Mouse (Mus musculus) erythroblast, adult 5-6 weeks (primary cell): ENCODE measurements around the gene Hoxd3. TPM values are rescaled to one million over a fixed set of nuclear protein-coding genes. Genes with fewer than 3 reads are reported as not detected.

Experiments
- ATAC-seq: replicated peaks from 2 replicates; pipeline ENCODE4 v1.8.0; 2016; ENCODE audit warnings: moderate number of reproducible peaks, mild to moderate bottlenecking, moderate TSS enrichment, inconsistent platforms; ENCODE audit not compliant: poor library complexity, low FRiP score, severe bottlenecking
- total RNA-seq, 2 experiments: library from RNA; stranded (forward) in 1 of 2; stranded (reverse) in 1 of 2; fragments of 150-400 nt in 1 of 2; fragments of 200-764, 138-1000 nt in 1 of 2; gene quantifications; 2 replicates each; pipeline versions ENCODE4 v1.2.3 to v1.2.4; 2015 to 2017; ENCODE audit warnings: low replicate concordance in 2 of 2

Hoxd3 gene
- total RNA-seq, 2 experiments from 2014 or later, result not detected

- ATAC-seq, result no peak
These were observed 7.9 kb upstream of the Hoxd3 start for GRCm38 (mm10) chr2:74703720-74704392.

DNA sequence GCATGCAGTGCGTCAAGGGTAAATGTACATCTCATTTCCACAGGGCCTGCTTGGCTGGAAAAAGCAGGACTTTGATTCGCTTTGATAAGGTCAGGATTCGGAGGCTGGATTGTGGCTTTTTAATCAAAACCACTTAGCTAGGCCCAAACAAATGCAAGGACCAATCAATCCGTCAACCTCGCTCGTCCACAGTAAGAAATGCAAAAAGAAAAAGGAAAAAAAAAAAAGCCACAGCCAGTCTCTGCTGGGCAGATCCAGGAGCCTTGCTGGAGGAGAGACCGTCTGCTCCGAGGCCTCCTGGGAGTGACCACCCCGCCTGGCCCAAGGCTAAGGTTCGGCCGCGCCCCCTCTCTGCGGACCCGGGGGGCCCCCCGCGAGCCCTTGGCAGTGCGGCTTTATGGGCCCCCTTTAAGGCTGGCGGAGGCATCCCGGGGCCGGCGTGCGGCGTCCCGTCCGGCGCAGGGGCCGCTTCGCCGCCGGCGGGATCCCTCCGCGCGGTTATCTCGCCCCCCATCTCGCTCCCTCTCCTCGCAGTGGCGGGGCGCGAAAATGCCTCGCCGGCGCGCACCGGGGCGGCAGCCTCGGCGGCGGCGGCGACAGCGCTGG, 7.2 kb upstream of the Hoxd3 start, which contains the start of gene Hoxd8:
Gene Hoxd8, plus strand, starts transcription at position 223 of the 606 bp plus-strand sequence.
- ATAC-seq, result no peak

DNA sequence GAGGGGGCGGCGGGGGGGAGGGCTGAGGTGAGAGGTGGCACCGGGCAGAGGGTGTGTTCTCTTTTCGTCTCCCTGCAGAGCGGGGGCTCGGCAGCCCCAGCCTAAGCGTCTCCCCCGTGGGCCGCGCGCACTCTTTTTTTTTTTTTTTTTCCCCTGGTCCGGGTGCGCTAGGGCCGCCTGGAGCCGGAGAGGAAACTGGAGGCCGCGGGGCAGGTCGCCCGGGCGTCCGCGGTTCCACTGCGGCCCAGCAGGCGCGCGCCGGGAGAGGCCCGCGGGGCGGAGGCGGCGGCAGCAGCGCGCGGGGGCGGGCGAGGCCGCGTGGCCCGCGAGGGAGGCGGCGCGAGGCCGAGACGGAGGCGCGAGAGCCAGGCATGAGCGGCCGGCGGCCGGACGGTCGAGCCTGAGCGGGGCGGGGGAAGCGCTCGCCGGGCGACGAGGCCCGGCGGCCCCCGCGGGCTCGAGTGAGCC, 6.7 kb upstream of the Hoxd3 start:
- ATAC-seq, result no peak

- ATAC-seq, result no peak
These were observed 6.1 kb upstream of the Hoxd3 start for GRCm38 (mm10) chr2:74705467-74706089.

DNA sequence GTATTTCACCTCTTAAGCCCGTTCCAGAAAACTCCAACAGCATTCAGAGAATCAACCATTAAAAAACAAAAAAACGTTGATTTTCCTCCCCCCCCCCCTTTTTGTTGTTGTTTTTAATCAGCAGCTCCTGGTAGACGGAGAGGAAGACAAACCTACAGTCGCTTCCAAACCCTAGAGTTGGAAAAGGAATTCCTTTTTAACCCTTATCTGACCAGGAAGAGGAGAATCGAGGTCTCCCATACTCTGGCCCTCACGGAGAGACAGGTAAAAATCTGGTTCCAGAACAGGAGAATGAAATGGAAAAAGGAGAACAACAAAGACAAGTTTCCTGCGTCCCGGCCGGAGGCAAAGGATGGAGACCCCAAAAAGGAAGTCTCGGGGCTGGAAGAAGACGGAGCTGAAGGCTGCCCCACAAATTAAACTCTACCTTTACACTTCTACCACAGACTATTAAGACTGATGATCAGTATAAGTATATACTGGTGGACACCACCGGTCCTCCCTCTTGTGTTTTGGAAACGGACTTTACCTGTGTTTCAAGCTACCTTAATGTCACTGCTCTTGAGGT, 5.2 kb upstream of the Hoxd3 start:
- ATAC-seq, result no peak

- ATAC-seq, result no peak
These were observed 4.1 kb upstream of the Hoxd3 start for GRCm38 (mm10) chr2:74707599-74707998.

DNA sequence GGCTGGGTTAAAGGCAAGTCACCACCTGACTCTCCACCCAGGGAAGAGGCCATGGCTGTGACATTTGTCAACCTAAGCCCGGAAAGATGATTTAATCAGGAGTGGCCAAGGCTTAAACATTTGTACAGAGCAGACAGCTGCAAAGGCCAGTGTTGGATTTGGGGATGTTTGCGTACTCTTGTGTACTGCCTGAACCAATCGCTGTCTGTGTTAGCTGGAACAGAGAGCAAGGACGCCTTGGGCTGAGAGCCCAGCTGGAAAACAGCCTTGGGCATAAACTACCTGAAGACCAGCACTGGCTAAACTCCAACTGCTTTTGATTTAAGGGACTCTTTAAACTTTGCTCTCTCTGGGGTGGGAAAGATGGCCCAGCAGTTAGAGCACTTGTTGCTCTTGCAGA, 3.1 kb upstream of the Hoxd3 start:
- no peak for ATAC-seq

- no peak for ATAC-seq
These were observed 2.0 kb upstream of the Hoxd3 start for GRCm38 (mm10) chr2:74709465-74710419.

- no peak for ATAC-seq
These were observed 691 bp upstream of the Hoxd3 start for GRCm38 (mm10) chr2:74710929-74711543.

- no peak for ATAC-seq
These were observed 1.8 kb downstream of the Hoxd3 start for GRCm38 (mm10) chr2:74713239-74714150.

DNA sequence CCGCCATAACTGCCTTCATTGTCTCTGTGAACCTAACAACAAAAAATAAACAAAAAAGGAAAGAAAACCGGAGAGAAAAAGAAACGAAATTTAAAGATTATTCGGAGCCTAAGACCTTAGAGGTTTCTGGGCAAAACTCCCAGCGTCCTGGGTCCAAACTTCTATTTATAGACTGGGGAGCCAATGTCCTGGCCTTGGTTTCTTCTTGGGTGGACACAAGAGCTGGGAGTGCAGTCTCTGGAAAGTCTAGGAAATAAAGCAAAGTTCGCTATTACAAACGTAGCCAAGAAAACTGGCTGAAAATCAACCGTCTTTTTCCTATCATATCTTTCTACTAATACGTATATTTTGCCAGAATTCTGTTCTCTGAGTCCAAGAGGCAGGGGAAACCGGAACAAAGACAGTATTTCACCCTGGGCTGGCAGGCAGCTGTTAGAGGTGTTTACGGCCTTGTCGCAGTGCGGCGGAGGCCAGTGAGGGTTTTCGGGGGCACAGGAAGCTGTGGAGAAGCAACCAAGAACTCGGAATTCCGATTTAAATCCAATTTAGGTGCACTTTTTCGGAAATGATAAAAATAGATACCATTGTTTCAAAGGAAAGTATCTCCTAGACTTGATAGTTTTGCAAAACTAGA, 2.5 kb downstream of the Hoxd3 start:
- ATAC-seq, result no peak

DNA sequence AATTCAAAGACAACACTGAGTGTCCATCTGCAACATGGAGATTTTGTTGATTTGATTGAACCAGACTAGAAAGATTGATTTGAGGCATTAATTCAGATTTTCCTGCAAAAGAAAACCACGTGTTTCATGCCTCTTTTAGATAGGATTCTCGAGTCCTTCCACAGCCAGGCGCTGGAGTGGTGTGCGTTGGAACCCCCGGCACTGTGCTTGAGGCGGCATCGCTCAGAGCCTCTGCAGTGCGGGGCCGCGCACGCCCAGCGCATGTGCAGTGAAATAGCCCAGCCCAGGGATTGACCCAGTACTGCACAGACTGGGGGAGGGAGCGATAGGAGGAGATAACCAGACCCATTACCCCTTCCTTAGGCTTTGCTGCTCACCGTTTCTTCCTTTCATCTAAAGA, 3.2 kb downstream of the Hoxd3 start:
- ATAC-seq, result no peak

DNA sequence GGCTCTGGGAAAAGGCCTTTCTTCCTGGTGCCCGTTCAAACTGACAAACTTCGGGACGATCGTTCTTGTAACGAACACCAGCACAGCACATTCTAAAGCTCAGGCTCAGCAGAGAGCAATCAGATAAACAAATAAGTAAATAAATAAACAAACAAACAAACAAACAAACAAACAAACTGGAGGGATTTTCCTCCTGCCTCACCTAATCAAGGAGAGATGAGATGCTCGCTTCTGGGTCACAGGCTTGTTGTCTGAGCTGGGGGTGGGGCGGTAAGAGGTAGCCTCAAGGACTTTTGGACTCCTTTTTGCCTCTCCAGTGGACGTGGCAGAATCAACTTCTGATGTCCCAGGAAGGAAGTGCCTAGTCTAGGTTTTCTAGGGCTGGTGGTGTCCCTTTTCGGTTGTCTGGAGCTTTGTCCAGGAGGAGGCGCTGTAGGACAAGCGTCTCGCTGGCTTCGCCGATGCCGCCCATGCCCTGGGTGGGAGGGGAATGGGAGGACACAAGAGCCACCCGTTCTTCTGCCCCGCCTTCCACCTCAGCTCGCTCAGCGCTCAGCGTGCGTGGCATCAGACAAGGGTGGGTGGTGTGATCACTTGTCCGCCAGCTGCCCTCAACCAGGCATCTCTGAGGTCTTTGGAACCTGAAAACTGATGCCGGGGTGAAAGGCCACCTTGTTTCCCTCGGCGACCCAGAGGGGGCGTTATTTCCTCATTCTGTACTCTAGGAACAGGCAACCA, 3.9 kb downstream of the Hoxd3 start:
- no peak for ATAC-seq

GRCm38 (mm10) chr2:74720384-74720783, 8.7 kb downstream of the Hoxd3 start:
- no peak for ATAC-seq

DNA sequence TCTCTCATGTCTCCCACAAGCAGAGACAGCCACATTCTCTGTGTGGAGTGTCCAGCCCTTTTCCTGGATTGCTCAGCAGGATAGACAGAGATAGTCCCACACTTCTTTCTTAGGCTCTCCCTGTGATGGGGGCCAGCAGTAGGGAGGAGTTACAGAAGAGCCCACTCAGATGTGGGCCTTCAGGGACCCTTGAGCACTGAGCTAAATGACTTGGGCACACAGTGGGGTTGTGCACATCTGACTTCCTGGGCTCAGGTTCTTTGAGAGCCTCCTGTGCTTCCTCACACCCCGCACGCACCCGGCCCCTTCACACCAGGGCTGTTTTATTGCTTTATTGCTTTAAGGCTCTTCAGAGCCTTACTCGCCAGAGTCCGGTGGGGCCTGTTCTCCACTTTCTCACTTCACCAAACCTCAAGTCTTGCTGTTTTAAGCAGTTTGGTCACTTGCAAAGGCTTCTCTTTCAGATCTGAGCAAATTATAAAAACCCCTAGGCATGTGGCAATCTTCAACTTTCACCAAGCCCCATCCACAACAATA, 9.3 kb downstream of the Hoxd3 start:
- no peak for ATAC-seq

DNA sequence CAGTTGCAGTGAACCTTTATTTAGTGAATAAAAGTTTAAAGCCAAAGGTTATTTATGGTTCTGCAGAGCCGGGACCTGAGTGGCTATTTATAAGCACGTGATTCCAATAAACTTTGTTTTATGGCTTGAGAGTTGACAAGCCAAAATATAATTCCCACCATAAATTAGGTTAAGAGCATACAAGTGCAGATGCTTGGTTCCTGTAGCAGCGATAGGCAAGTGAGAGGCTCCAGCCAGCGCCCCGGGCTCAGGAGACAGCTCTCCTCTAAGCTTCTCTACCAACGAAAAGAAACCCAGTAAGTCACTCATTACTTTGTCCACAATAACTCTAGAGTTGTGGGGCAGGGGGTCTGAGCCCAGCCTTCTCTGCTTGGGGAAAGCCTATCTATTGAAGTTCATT, 10.2 kb downstream of the Hoxd3 start:
- ATAC-seq, result no peak

GRCm38 (mm10) chr2:74722949-74723348, 11.2 kb downstream of the Hoxd3 start:
- ATAC-seq, result no peak
